In the genomic region with DNA sequence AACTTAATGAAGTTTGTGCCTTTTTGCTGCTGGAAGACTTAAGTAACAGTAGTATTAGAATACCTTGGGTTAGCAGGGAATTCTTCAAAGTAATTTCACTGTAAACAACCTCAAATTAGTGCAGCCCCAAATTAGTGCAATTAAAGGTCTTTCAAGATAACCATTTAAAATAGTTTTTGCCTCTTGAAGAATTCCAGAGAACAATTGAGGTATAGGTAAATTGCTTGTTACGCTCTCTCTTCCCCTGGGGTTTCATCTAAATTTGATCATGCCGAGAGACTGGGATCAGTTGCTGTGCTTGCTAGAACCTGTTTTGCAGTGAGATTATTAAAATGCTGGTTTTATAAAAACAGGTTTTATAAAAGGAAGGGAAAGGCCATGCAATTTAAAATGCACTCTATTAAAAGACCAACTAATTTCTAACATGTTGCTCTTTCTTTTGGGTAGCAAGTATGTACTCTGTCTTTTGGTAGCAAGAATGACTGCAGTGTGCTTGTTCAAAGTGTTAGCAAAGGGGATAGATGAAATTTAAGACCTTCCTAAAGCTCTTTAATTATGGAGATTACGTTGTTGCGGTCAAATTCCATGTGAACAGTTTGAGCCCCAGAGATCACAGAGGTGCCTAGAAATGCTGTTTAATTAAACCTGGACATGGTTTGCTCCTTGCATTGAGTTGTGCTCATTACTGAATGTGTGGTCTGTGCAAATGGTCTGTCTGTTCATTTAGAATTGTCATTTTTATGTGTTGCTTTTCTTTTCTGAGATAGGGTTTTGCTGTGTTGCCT, we compare ENCODE assay signal across 8 mouse cellular contexts. TPM values are rescaled to one million over a fixed set of nuclear protein-coding genes. Genes with fewer than 3 reads are reported as not detected.
DNase-seq lines count a peak whose midpoint lies in the region; ATAC-seq and TF ChIP-seq lines count a peak whose summit lies in the region.

No protein-coding gene starts in this region.

- peaks cover 27% of the 10 kb centered on the region for H3K4me1 ChIP-seq in heart, embryonic 10.5 days
- H3K4me1 ChIP-seq in E14TG2a.4 (replicated peaks; ENCODE audit: low read depth, low read length), result peaks cover 38% of the 10 kb centered on the region
- peaks cover 10% of the 10 kb centered on the region for H3K4me1 ChIP-seq in forebrain, postnatal 0 days (ENCODE audit: insufficient read depth)
- peaks cover 68% of the 10 kb centered on the region for H3K4me1 ChIP-seq in liver, embryonic 15.5 days (replicated peaks)

- peak overlapping the region; percentile 97 for H3K4me3 ChIP-seq in heart, embryonic 10.5 days
- H3K4me3 ChIP-seq in E14TG2a.4 (replicated peaks; ENCODE audit: low read length), result peak overlapping the region; percentile 98
- peak overlapping the region; percentile 92 for H3K4me3 ChIP-seq in forebrain, postnatal 0 days (ENCODE audit: low read depth, low read length)
- peak overlapping the region; percentile 99 for H3K4me3 ChIP-seq in liver, embryonic 15.5 days (replicated peaks)

- no peak for DNase-seq in heart, embryonic 10.5 days (ENCODE audit: low spot score)
- no peak for DNase-seq in heart, adult 9 months (ENCODE audit: low spot score in 2 of 2)
- DNase-seq in forebrain, postnatal 0 days, result no peak
- DNase-seq in left cerebral cortex, adult 8-10 months (ENCODE audit: low spot score in 2 of 2), result no peak
- DNase-seq in cerebellum, adult 11 months, result no peak

- TF ChIP-seq CTCF in E14TG2a.4 (conservative IDR thresholded peaks at IDR 0.05; ENCODE audit: low read length), result no peak
- TF ChIP-seq CTCF in forebrain, postnatal 0 days (IDR thresholded peaks at IDR 0.05; ENCODE audit: low read depth), result no peak

- H3K4me2 ChIP-seq in forebrain, postnatal 0 days (ENCODE audit: low read depth), result peak overlapping the region; percentile 67
- peak overlapping the region; percentile 64 for H3K4me2 ChIP-seq in liver, embryonic 15.5 days

- ATAC-seq in forebrain, postnatal 0 days, result no peak
- ATAC-seq in liver, embryonic 15.5 days (ENCODE audit: insufficient read depth), result no peak
- no peak for ATAC-seq in CD4-positive, CD25-positive, alpha-beta regulatory T cell, adult 4 months

- H3K27ac ChIP-seq in heart, embryonic 10.5 days, result peak overlapping the region; percentile 16; the same call in 1 of the 2 replicates
- no peak overlapping the region for H3K27ac ChIP-seq in forebrain, postnatal 0 days (ENCODE audit: low read depth, low read length)
- peak overlapping the region; percentile 97 for H3K27ac ChIP-seq in liver, embryonic 15.5 days (replicated peaks)

- 63% methylated on average over 4 of the region's 4 CpGs for WGBS in heart, embryonic 10.5 days
- 26% methylated on average over 4 of the region's 4 CpGs for WGBS in forebrain, postnatal 0 days
- 50% methylated on average over 4 of the region's 4 CpGs for WGBS in liver, embryonic 15.5 days (ENCODE audit: insufficient replicate concordance)

- no peaks in the 10 kb centered on the region for H3K27me3 ChIP-seq in heart, embryonic 10.5 days (ENCODE audit: insufficient read depth, poor library complexity, severe bottlenecking)
- peaks cover 7% of the 10 kb centered on the region for H3K27me3 ChIP-seq in E14TG2a.4 (ENCODE audit: insufficient read depth, low read length)
- H3K27me3 ChIP-seq in forebrain, postnatal 0 days (ENCODE audit: insufficient read depth, low read length), result no peaks in the 10 kb centered on the region
- H3K27me3 ChIP-seq in liver, embryonic 15.5 days, result no peaks in the 10 kb centered on the region

- no peaks in the 10 kb centered on the region for H3K36me3 ChIP-seq in heart, embryonic 10.5 days
- no peaks in the 10 kb centered on the region for H3K36me3 ChIP-seq in E14TG2a.4 (ENCODE audit: insufficient read depth, low read length)
- H3K36me3 ChIP-seq in forebrain, postnatal 0 days (ENCODE audit: insufficient read depth), result no peaks in the 10 kb centered on the region
- H3K36me3 ChIP-seq in liver, embryonic 15.5 days (replicated peaks), result no peaks in the 10 kb centered on the region

- peak overlapping the region; percentile 94 for H3K9ac ChIP-seq in forebrain, postnatal 0 days
- peak overlapping the region; percentile 100 for H3K9ac ChIP-seq in liver, embryonic 15.5 days

- no peaks in the 10 kb centered on the region for H3K9me3 ChIP-seq in heart, embryonic 10.5 days
- no peaks in the 10 kb centered on the region for H3K9me3 ChIP-seq in E14TG2a.4 (ENCODE audit: low read length)
- no peaks in the 10 kb centered on the region for H3K9me3 ChIP-seq in forebrain, postnatal 0 days (ENCODE audit: low read length)
- H3K9me3 ChIP-seq in liver, embryonic 15.5 days (replicated peaks), result no peaks in the 10 kb centered on the region

RNA-seq across cellular contexts. Expression of gene Osbpl8, which starts 1.7 kb away (rescaled TPM):
- polyA plus RNA-seq in heart, embryonic 10.5 days (2016; fragmentation: Nextera tagmentation; extraction: Ambion mirVana), result 11.5 and 18.2 TPM in 2 replicates
- 81.1 and 89.5 TPM in 2 replicates for total RNA-seq in forebrain, postnatal 0 days (2014; rRNA removed)
- polyA plus RNA-seq in forebrain, postnatal 0 days (2015; fragmentation: Nextera tagmentation; extraction: Ambion mirVana), result 11.7 and 16.6 TPM in 2 replicates
- polyA plus RNA-seq in liver, embryonic 15.5 days (2015; fragmentation: Nextera tagmentation; extraction: Ambion mirVana), result 10.0 and 10.2 TPM in 2 replicates
- 10 to 100 TPM; 12.9 to 13.2 TPM for polyA plus RNA-seq in CD4-positive, CD25-positive, alpha-beta regulatory T cell, adult 4 months (2017; shearing (Covaris generic))
- 100 to 1,000 TPM in 1 of 4 experiments, 10 to 100 TPM in 3; 78.0 to 100 (median 84.6) TPM for total RNA-seq in left cerebral cortex, adult 8-10 months (2022)
